Mouse (Mus musculus): Measurements from ENCODE around the gene Spesp1. TPM values are rescaled to one million over a fixed set of nuclear protein-coding genes. Genes with fewer than 3 reads are reported as not detected.

Spesp1 gene
- polyA plus RNA-seq (2015; fragmentation: Nextera tagmentation; extraction: Ambion mirVana): not detected in 2 replicates

DNA sequence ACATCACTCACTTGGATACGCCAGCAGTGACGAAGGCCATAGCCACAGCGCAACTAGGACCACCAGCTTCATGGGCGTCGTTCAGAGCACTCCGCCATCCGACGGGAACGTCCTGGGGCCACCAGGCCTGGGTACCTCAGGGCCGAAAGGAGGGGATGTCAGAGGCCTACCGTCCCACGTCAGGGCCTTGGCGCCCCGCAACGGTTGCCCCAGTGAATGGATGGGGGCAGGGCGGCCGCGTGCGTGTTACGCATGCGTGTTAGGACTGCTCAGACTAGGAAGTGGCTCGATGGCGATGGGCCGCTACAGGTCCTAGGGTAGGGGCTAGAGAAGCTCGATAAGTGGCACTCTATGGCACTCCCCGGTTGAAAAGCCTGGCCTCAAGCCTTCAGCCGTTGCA is at the start of gene Spesp1:
Gene Spesp1 (minus strand): TSS at position 218 of the 400 bp plus-strand sequence.
- no peaks in the 10 kb centered on the region for H3K27me3 ChIP-seq
- H3K9ac ChIP-seq: no peak within 1 kb of the TSS
- H3K4me2 ChIP-seq (replicated peaks): no peak within 1 kb of the TSS
- no peaks in the 10 kb centered on the region for H3K4me1 ChIP-seq
- H3K27ac ChIP-seq (replicated peaks): no peak within 1 kb of the TSS
- no peaks in the 10 kb centered on the region for H3K36me3 ChIP-seq
- no peak within 1 kb of the TSS for H3K4me3 ChIP-seq (replicated peaks)
- WGBS: 83% methylated on average over 27 of the region's 27 CpGs
- ATAC-seq (ENCODE audit: insufficient number of reproducible peaks, low FRiP score, low TSS enrichment, low read depth): no peak
- H3K9me3 ChIP-seq (replicated peaks): no peaks in the 10 kb centered on the region

DNA sequence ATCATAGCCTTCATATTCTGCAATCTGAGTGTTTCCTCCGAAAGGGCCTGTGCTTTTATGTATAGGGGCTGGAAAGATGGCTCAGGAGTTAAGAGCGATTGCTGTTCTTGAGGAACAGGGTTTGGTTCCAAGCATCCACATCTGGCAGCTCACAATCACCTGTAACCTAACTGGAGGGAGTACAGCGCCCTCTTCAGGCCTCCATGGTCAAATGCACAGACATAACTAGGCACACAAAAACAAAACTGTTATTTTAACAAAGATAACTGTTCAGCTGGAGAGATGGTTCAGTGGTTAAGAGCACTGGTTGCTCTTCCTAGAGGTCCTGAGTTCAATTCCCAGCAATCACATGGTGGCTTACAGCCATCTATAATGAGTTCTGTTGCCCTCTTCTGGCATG is 44.0 kb upstream of the Spesp1 start:
- H3K36me3 ChIP-seq: no peaks in the 10 kb centered on the region
- H3K4me1 ChIP-seq: no peaks in the 10 kb centered on the region
- no peak overlapping the region for H3K9ac ChIP-seq
- no peak overlapping the region for H3K4me2 ChIP-seq (replicated peaks)
- no peak overlapping the region for H3K27ac ChIP-seq (replicated peaks)
- H3K27me3 ChIP-seq: no peaks in the 10 kb centered on the region
- 71% methylated on average over 3 of the region's 3 CpGs for WGBS
- H3K4me3 ChIP-seq (replicated peaks): no peak overlapping the region
- ATAC-seq (ENCODE audit: insufficient number of reproducible peaks, low FRiP score, low TSS enrichment, low read depth): no peak
- no peaks in the 10 kb centered on the region for H3K9me3 ChIP-seq (replicated peaks)

GRCm38 (mm10) chr9:62323816-62324215 is 41.8 kb upstream of the Spesp1 start:
- ATAC-seq (ENCODE audit: insufficient number of reproducible peaks, low FRiP score, low TSS enrichment, low read depth): no peak
- H3K36me3 ChIP-seq: no peaks in the 10 kb centered on the region
- WGBS: 61% methylated on average over 1 of the region's 1 CpGs
- H3K9me3 ChIP-seq (replicated peaks): no peaks in the 10 kb centered on the region
- no peak overlapping the region for H3K27ac ChIP-seq (replicated peaks)
- no peak overlapping the region for H3K9ac ChIP-seq
- no peaks in the 10 kb centered on the region for H3K27me3 ChIP-seq
- no peak overlapping the region for H3K4me3 ChIP-seq (replicated peaks)
- H3K4me2 ChIP-seq (replicated peaks): no peak overlapping the region
- no peaks in the 10 kb centered on the region for H3K4me1 ChIP-seq

DNA sequence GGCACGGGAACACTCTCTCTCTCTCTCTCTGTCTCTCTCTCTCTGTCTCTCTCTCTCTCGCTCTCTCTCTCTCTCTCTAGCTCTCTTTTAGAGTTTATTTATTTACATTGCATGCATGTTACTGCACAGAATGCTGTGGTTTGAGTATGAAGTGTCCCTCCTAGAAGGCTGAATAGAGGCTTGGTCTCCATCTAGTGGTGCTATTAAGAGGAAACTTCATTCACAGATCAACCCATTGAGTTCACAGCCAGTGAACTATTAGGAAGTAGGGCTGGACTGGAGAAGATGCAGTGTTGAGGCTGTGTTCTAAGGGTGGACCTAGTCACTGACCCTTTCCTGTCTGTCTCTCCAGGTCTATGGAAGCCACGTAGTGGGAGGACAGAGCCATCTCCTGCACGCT is 36.7 kb upstream of the Spesp1 start:
- H3K27ac ChIP-seq (replicated peaks): no peak overlapping the region
- no peak overlapping the region for H3K4me2 ChIP-seq (replicated peaks)
- no peak for ATAC-seq (ENCODE audit: insufficient number of reproducible peaks, low FRiP score, low TSS enrichment, low read depth)
- H3K36me3 ChIP-seq: no peaks in the 10 kb centered on the region
- H3K9me3 ChIP-seq (replicated peaks): no peaks in the 10 kb centered on the region
- 90% methylated on average over 4 of the region's 4 CpGs for WGBS
- no peaks in the 10 kb centered on the region for H3K27me3 ChIP-seq
- no peak overlapping the region for H3K9ac ChIP-seq
- no peaks in the 10 kb centered on the region for H3K4me1 ChIP-seq
- no peak overlapping the region for H3K4me3 ChIP-seq (replicated peaks)

DNA sequence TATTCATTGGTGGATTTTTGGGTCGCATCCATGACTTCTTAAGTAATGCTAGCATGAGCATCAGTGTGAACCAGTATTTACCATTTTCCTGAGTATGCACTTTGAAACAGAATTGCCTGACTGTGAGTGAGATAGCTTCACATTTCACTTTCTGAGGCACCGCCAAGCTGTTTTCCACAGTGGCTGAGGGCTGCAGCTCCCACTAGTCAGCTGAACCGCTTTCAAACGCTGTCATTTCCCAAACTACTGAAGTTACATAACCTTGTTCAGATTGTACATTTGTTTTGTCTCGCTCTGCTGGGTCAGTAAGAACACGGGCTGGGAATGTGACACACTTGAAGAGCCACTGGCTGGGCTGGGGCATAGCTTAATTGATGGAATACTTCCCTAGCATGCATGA is 33.5 kb upstream of the Spesp1 start:
- WGBS: 86% methylated on average over 6 of the region's 6 CpGs
- no peak for ATAC-seq (ENCODE audit: insufficient number of reproducible peaks, low FRiP score, low TSS enrichment, low read depth)
- no peaks in the 10 kb centered on the region for H3K4me1 ChIP-seq
- H3K9ac ChIP-seq: no peak overlapping the region
- no peak overlapping the region for H3K27ac ChIP-seq (replicated peaks)
- no peaks in the 10 kb centered on the region for H3K27me3 ChIP-seq
- no peaks in the 10 kb centered on the region for H3K36me3 ChIP-seq
- H3K4me3 ChIP-seq (replicated peaks): no peak overlapping the region
- H3K9me3 ChIP-seq (replicated peaks): no peaks in the 10 kb centered on the region
- no peak overlapping the region for H3K4me2 ChIP-seq (replicated peaks)

DNA sequence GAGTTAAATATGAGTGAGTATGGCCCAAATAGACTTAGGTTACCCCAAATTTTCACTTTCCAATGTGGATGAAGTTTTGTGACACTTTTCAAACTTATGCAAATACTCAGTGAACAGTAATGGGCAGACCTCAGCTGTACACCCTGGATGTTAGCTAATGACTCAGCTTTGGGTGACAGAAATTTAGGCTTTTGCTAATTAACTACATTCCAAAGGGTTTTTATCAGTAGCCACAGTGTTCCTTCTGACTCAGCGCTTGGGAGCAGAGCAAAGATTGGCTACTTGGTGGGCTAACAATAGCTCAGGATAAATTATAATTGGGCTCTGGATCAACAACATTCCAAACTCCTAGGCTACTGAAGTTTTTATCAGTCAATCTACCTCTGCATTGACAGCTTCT is 14.9 kb upstream of the Spesp1 start:
- ATAC-seq (ENCODE audit: insufficient number of reproducible peaks, low FRiP score, low TSS enrichment, low read depth): no peak
- Histone ChIP-seq H3K27ac (replicated peaks) (no peak overlapping the region), H3K36me3 (no peaks in the 10 kb centered on the region), H3K9ac (no peak overlapping the region), H3K9me3 (replicated peaks) (no peaks in the 10 kb centered on the region), H3K4me2 (replicated peaks) (no peak overlapping the region), H3K4me1 (no peaks in the 10 kb centered on the region), H3K27me3 (no peaks in the 10 kb centered on the region), H3K4me3 (replicated peaks) (no peak overlapping the region)
- 79% methylated on average over 1 of the region's 1 CpGs for WGBS

GRCm38 (mm10) chr9:62295006-62295698 is 13.1 kb upstream of the Spesp1 start:
- no peak overlapping the region for H3K9ac ChIP-seq
- no peak overlapping the region for H3K4me3 ChIP-seq (replicated peaks)
- H3K27ac ChIP-seq (replicated peaks): no peak overlapping the region
- no peaks in the 10 kb centered on the region for H3K4me1 ChIP-seq
- 20% methylated on average over 7 of the region's 7 CpGs for WGBS
- no peaks in the 10 kb centered on the region for H3K36me3 ChIP-seq
- H3K27me3 ChIP-seq: no peaks in the 10 kb centered on the region
- H3K9me3 ChIP-seq (replicated peaks): no peaks in the 10 kb centered on the region
- no peak overlapping the region for H3K4me2 ChIP-seq (replicated peaks)
- no peak for ATAC-seq (ENCODE audit: insufficient number of reproducible peaks, low FRiP score, low TSS enrichment, low read depth)

DNA sequence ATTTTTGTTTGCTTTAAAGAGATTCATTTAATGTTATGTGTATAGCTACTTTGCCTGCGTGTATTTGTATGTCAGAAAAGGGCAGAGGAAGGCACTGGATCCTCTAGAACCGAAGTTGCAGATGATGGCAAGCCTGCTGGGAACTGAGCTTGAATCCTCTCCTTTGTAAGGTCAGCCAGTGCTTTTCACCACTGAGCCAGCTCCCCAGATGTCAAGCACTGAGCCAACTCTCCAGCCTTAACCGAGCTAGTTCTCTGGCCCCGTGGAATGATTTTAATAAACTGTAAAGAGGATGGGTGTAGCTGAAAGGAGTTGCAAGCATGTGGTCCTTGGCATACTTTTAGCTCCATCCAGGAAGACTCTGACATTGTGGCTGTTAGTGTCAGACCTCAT is 5.6 kb upstream of the Spesp1 start:
- no peaks in the 10 kb centered on the region for H3K36me3 ChIP-seq
- 49% methylated on average over 4 of the region's 4 CpGs for WGBS
- H3K4me1 ChIP-seq: no peaks in the 10 kb centered on the region
- no peak for ATAC-seq (ENCODE audit: insufficient number of reproducible peaks, low FRiP score, low TSS enrichment, low read depth)
- no peaks in the 10 kb centered on the region for H3K27me3 ChIP-seq
- H3K4me3 ChIP-seq (replicated peaks): no peak overlapping the region
- H3K9me3 ChIP-seq (replicated peaks): no peaks in the 10 kb centered on the region
- no peak overlapping the region for H3K9ac ChIP-seq
- no peak overlapping the region for H3K4me2 ChIP-seq (replicated peaks)
- H3K27ac ChIP-seq (replicated peaks): no peak overlapping the region

GRCm38 (mm10) chr9:62286967-62287632 is 5.1 kb upstream of the Spesp1 start:
- H3K9ac ChIP-seq: no peak overlapping the region
- ATAC-seq (ENCODE audit: insufficient number of reproducible peaks, low FRiP score, low TSS enrichment, low read depth): no peak
- no peaks in the 10 kb centered on the region for H3K4me1 ChIP-seq
- no peaks in the 10 kb centered on the region for H3K27me3 ChIP-seq
- no peak overlapping the region for H3K4me3 ChIP-seq (replicated peaks)
- H3K9me3 ChIP-seq (replicated peaks): no peaks in the 10 kb centered on the region
- H3K4me2 ChIP-seq (replicated peaks): no peak overlapping the region
- no peaks in the 10 kb centered on the region for H3K36me3 ChIP-seq
- 33% methylated on average over 4 of the region's 4 CpGs for WGBS
- H3K27ac ChIP-seq (replicated peaks): no peak overlapping the region

DNA sequence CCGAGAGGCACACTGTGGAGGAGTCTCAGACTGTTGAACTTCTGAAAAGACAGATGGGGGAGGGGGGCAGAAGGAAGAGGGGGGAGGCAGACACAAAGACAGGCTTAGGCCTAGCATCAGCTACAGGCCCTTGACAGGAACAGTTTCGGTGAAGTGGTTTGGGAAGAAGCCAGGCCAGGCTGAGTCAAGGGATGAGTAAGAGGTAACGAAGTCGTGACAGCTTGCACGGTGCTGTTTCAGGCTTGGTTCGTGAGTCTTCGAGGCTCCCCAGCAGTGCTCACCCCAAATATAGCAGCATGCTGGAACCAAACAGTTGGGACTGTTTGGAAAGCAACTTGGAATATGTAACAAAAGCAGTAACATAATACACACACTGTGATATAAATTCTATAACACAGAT is 2.3 kb upstream of the Spesp1 start:
- WGBS: 62% methylated on average over 7 of the region's 7 CpGs

DNA sequence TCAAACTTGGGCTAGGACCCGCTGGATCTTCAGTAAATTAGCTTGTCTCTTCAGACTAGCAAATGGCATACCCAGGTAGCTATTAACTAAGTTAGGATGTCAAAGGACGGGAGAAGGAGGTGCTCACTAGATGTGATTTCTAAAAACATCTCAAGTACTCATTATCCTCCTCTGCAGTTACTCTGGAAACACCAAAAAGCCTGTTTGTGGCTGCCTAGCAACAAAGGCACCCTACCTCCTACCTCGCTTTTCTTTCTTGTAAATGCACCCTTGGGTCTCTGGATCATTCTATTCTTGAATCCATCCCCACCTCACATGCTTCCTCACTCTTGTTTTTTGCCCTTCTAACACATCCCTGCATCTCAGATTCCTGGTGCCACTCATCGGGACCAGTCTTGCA is 5.1 kb downstream of the Spesp1 start:
- H3K27ac ChIP-seq (replicated peaks): no peak overlapping the region
- no peak overlapping the region for H3K4me2 ChIP-seq (replicated peaks)
- H3K27me3 ChIP-seq: no peaks in the 10 kb centered on the region
- H3K36me3 ChIP-seq: no peaks in the 10 kb centered on the region
- 70% methylated on average over 4 of the region's 4 CpGs for WGBS
- H3K9ac ChIP-seq: no peak overlapping the region
- H3K4me1 ChIP-seq: no peaks in the 10 kb centered on the region
- ATAC-seq (ENCODE audit: insufficient number of reproducible peaks, low FRiP score, low TSS enrichment, low read depth): no peak
- H3K4me3 ChIP-seq (replicated peaks): no peak overlapping the region
- H3K9me3 ChIP-seq (replicated peaks): no peaks in the 10 kb centered on the region

More for the DNA sequence above, 2.3 kb upstream of the Spesp1 start:
- Histone ChIP-seq H3K9ac (no peak overlapping the region), H3K36me3 (no peaks in the 10 kb centered on the region), H3K4me3 (replicated peaks) (no peak overlapping the region), H3K9me3 (replicated peaks) (no peaks in the 10 kb centered on the region), H3K4me2 (replicated peaks) (no peak overlapping the region), H3K27me3 (no peaks in the 10 kb centered on the region), H3K27ac (replicated peaks) (no peak overlapping the region), H3K4me1 (no peaks in the 10 kb centered on the region)
- no peak for ATAC-seq (ENCODE audit: insufficient number of reproducible peaks, low FRiP score, low TSS enrichment, low read depth)
